Mouse (Mus musculus) testis, adult 2 months (tissue): Measurements from ENCODE around the gene Stk25.

ENCODE experiments used
- CTCF ChIP-seq: fragments of 200-500 bp; IDR thresholded peaks from 2 replicates; pipeline ENCODE4 v1.5.1; 2012; ENCODE audit warnings: low read depth, mild to moderate bottlenecking, inconsistent platforms, low read length, moderate library complexity; ENCODE audit not compliant: control insufficient read depth, insufficient read depth, insufficient replicate concordance
- POLR2A ChIP-seq: fragments of 200-500 bp; IDR thresholded peaks from 2 replicates; pipeline ENCODE4 v1.6.1; 2012; ENCODE audit warnings: low read depth, mild to moderate bottlenecking, inconsistent platforms, low read length, moderate library complexity; ENCODE audit not compliant: control insufficient read depth

DNA sequence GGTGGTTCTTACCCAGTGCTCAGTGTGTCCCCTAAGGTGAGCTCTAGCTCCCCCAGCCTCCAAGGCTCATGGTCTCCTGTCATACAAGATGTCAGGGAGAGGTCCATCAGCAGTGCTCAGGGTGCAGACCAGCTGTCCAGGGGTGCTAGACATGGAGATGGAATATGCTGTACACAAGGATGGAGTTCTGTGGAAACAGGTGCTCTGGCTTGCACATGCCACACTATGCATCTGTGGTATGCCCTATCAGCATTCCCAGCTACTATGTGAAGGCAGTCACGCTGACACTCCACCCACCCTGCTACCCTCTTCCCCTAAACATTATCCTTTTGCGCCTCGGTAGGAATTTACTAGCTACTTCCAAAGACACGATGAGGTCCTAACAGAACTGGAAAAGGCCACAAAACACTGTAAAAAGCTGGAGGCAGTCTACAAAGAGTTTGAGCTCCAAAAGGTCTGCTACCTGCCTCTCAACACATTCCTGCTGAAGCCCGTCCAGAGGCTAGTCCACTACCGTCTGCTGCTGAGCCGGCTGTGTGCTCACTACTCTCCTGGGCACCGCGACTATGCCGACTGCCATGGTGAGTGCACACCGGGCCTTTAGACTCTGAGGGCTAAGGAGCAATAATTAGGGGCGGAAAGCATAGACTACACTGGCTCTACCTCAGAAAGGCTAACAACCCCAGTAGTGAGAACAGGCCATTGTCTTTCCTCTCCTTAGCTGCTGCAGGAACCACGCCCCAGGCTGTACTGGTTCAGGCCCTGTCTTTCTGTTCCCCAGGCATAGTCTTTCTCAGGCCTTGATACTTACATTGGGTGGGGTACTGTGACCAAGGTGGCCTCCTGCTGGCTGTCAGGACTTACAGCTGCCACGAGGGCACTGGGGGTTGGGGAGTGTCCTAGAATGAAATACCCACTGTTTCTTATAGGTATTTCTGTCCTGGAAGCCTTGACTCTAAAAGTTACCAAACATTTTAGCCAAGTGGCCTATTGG, 51.1 kb downstream of the Stk25 start:
- TF ChIP-seq CTCF (no peak), POLR2A (no peak)
